ENCODE assay signal across 8 mouse cellular contexts in genomic region chr1:169879060-169879459, GRCm38 (mm10).
"Had no signal": no experiment of that assay in that cellular context is flagged by ENCODE, and none has a peak within 500 bp of the region (broad histone marks: within the 10 kb centered on the region; RNA-seq: fewer than 3 reads in every experiment).

No protein-coding gene starts in this region.

- ATAC-seq: midbrain, embryonic 13.5 days; midbrain, embryonic 15.5 days had no signal

- DNase-seq: lung, adult 18-20 months; lung, embryonic 14.5 days; lung, postnatal 10 days; thymus, adult 18-20 months; thymus, postnatal 14 days; thymus, postnatal 36 days had no signal
